Mouse (Mus musculus) limb, embryonic 12.5 days (tissue): ENCODE data around the gene Scrn1. TPM values are rescaled to one million over a fixed set of nuclear protein-coding genes. Genes with fewer than 3 reads are reported as not detected.

ENCODE experiments used
- ATAC-seq: fragments of 200-750 bp; cut with Nextera tagmentation; 2 replicates; pipeline ENCODE4 v1.8.0; 2017; ENCODE audit warnings: low read depth, moderate TSS enrichment; ENCODE audit not compliant: insufficient number of reproducible peaks, insufficient read depth, low FRiP score, low TSS enrichment
- H3K27ac ChIP-seq: fragments of 300-500 bp; sonication (generic); 2 replicates; pipeline ENCODE4 v1.5.1; 2016; ENCODE audit warnings: mild to moderate bottlenecking, moderate library complexity
- H3K27me3 ChIP-seq: fragments of 300-500 bp; sonication (generic); 2 replicates; pipeline ENCODE4 v1.6.1; 2016; ENCODE audit warnings: mild to moderate bottlenecking, moderate library complexity
- H3K36me3 ChIP-seq: fragments of 300-500 bp; sonication (generic); 2 replicates; pipeline ENCODE4 v1.6.1; 2016; ENCODE audit warnings: mild to moderate bottlenecking, moderate library complexity
- H3K4me1 ChIP-seq: fragments of 300-500 bp; sonication (generic); replicated peaks from 2 replicates; pipeline ENCODE4 v1.6.1; 2016
- H3K4me2 ChIP-seq: fragments of 300-500 bp; sonication (generic); 2 replicates; pipeline ENCODE4 v1.6.1; 2016; ENCODE audit warnings: mild to moderate bottlenecking, moderate library complexity
- H3K4me3 ChIP-seq: fragments of 300-500 bp; sonication (generic); replicated peaks from 2 replicates; pipeline ENCODE4 v1.5.1; 2016; ENCODE audit warnings: mild to moderate bottlenecking
- H3K9ac ChIP-seq: fragments of 300-500 bp; sonication (generic); replicated peaks from 2 replicates; pipeline ENCODE4 v1.6.1; 2016; ENCODE audit warnings: mild to moderate bottlenecking, moderate library complexity
- H3K9me3 ChIP-seq: fragments of 300-500 bp; sonication (generic); 2 replicates; pipeline ENCODE4 v1.6.1; 2016; ENCODE audit warnings: mild to moderate bottlenecking, moderate library complexity
- whole genome bisulfite sequencing: fragments of 180-500 bp; shearing (Covaris S2); methylation state at CpG from one replicate; pipeline ENCODE4 v1.1.7; 2016; 5-methylcytosine and 5-hydroxymethylcytosine counted together
- polyA plus RNA-seq: library from polyadenylated mRNA; unstranded; fragments of >200 nt; fragmentation: Nextera tagmentation; extraction: Ambion mirVana; gene quantifications from 2 replicates; pipeline ENCODE4 v1.2.1, GENCODE M21; 2016

The Scrn1 gene
- polyA plus RNA-seq, 1 experiment from 2014 or later: 15.0 TPM

GRCm38 (mm10) chr6:54472846-54473715 lies 93.2 kb downstream of the Scrn1 start:
- Histone ChIP-seq H3K27me3 (no peaks in the 10 kb centered on the region), H3K4me2 (no peak overlapping the region), H3K9me3 (no peaks in the 10 kb centered on the region), H3K36me3 (no peaks in the 10 kb centered on the region), H3K27ac (no peak overlapping the region), H3K9ac (no peak overlapping the region), H3K4me3 (no peak overlapping the region), H3K4me1 (peaks cover 16% of the 10 kb centered on the region)
- no peak for ATAC-seq
- WGBS: 63% methylated on average over 8 of the region's 8 CpGs

GRCm38 (mm10) chr6:54471866-54472265 lies 94.4 kb downstream of the Scrn1 start:
- no peak for ATAC-seq
- 80% methylated on average over 7 of the region's 7 CpGs for WGBS

GRCm38 (mm10) chr6:54467371-54467770 lies 98.9 kb downstream of the Scrn1 start:
- Histone ChIP-seq H3K9me3 (no peaks in the 10 kb centered on the region), H3K9ac (no peak overlapping the region), H3K4me1 (no peaks in the 10 kb centered on the region), H3K36me3 (no peaks in the 10 kb centered on the region), H3K4me3 (no peak overlapping the region), H3K4me2 (no peak overlapping the region), H3K27ac (no peak overlapping the region), H3K27me3 (peaks cover 1% of the 10 kb centered on the region; the same call in 1 of the 2 replicates)
- 89% methylated on average over 3 of the region's 3 CpGs for WGBS
- no peak for ATAC-seq

More at GRCm38 (mm10) chr6:54471866-54472265, 94.4 kb downstream of the Scrn1 start:
- Histone ChIP-seq H3K4me1 (peaks cover 14% of the 10 kb centered on the region), H3K9me3 (no peaks in the 10 kb centered on the region), H3K27me3 (no peaks in the 10 kb centered on the region), H3K9ac (no peak overlapping the region), H3K4me3 (no peak overlapping the region), H3K36me3 (no peaks in the 10 kb centered on the region), H3K27ac (no peak overlapping the region), H3K4me2 (no peak overlapping the region)

DNA sequence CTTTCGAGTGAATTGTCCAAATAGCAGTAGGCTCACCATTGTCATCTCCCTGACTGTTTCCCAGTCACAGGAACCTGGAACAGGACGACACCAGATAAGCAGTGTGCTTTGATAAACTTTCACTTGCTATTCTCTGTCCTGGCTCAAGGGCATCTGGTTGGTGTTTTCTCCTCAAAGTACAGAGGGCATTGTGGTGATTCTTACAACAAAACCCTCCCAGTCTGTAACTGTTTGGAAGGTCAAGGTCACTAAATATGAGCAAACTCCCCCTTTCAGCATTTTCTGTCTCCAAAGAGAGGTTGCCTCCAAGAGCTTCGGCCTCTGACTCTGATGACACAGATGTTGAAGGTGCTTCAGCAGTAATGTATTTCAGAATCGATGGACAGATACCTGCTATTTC lies 101.4 kb downstream of the Scrn1 start:
- Histone ChIP-seq H3K36me3 (no peaks in the 10 kb centered on the region), H3K9ac (no peak overlapping the region), H3K4me3 (no peak overlapping the region), H3K27ac (no peak overlapping the region), H3K4me2 (no peak overlapping the region), H3K27me3 (peaks cover 4% of the 10 kb centered on the region; the same call in 1 of the 2 replicates), H3K4me1 (no peaks in the 10 kb centered on the region), H3K9me3 (no peaks in the 10 kb centered on the region)
- ATAC-seq: no peak
- WGBS: 88% methylated on average over 4 of the region's 4 CpGs

GRCm38 (mm10) chr6:54463701-54464458 lies 102.4 kb downstream of the Scrn1 start:
- Histone ChIP-seq H3K9me3 (no peaks in the 10 kb centered on the region), H3K4me3 (no peak overlapping the region), H3K9ac (no peak overlapping the region), H3K36me3 (no peaks in the 10 kb centered on the region), H3K4me2 (no peak overlapping the region), H3K27me3 (peaks cover 4% of the 10 kb centered on the region; the same call in 1 of the 2 replicates), H3K27ac (no peak overlapping the region), H3K4me1 (no peaks in the 10 kb centered on the region)
- no peak for ATAC-seq
- WGBS: 68% methylated on average over 8 of the region's 8 CpGs

- no peak for ATAC-seq
- Histone ChIP-seq H3K4me2 (no peak overlapping the region), H3K27me3 (peaks cover 4% of the 10 kb centered on the region; the same call in 1 of the 2 replicates), H3K36me3 (no peaks in the 10 kb centered on the region), H3K9me3 (no peaks in the 10 kb centered on the region), H3K9ac (no peak overlapping the region), H3K4me3 (no peak overlapping the region), H3K27ac (no peak overlapping the region), H3K4me1 (no peaks in the 10 kb centered on the region)
- 84% methylated on average over 6 of the region's 6 CpGs for WGBS
Observed at GRCm38 (mm10) chr6:54462766-54463165, 103.5 kb downstream of the Scrn1 start.

DNA sequence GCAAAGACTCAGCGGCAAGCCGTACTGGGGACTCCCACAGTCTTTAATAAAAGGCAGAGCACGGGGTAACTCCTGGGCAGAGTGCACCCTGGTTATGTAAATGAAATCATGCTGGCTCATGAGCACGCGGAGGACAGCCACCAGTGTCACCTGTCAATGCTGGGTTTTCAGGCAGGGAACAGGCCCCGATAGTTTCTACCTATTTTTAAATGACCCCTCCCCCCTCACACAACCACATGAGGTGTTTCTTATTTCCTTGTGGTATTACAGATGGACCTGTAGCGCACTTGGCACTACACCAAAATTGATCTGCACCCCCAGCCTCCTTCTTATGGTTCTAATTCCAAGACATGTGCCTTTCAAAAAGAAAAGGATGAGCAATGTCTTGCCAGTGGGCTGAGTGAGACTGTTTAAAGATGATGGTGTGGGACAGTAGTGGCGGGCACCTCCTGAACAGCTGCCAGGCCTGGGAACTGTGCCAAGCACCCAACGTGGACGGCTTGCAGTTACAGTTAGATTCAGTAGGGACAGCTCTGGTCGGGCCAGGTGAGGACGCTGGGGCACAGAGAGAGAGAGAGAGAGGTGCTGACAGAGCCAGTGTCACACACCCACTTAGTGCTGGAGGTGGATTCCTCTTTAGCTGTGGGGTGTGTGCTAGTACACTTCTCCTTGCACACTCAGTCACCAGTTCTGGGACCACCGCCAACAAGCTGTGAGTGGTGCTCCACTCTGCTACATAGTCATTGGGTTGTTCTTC lies 105.2 kb downstream of the Scrn1 start:
- no peak for ATAC-seq
- no peak overlapping the region for H3K4me3 ChIP-seq
- H3K4me2 ChIP-seq: no peak overlapping the region
- 77% methylated on average over 13 of the region's 13 CpGs for WGBS
- H3K9me3 ChIP-seq: no peaks in the 10 kb centered on the region
- peaks cover 4% of the 10 kb centered on the region; the same call in 1 of the 2 replicates for H3K27me3 ChIP-seq
- no peaks in the 10 kb centered on the region for H3K36me3 ChIP-seq
- no peak overlapping the region for H3K27ac ChIP-seq
- H3K9ac ChIP-seq: no peak overlapping the region
- no peaks in the 10 kb centered on the region for H3K4me1 ChIP-seq

DNA sequence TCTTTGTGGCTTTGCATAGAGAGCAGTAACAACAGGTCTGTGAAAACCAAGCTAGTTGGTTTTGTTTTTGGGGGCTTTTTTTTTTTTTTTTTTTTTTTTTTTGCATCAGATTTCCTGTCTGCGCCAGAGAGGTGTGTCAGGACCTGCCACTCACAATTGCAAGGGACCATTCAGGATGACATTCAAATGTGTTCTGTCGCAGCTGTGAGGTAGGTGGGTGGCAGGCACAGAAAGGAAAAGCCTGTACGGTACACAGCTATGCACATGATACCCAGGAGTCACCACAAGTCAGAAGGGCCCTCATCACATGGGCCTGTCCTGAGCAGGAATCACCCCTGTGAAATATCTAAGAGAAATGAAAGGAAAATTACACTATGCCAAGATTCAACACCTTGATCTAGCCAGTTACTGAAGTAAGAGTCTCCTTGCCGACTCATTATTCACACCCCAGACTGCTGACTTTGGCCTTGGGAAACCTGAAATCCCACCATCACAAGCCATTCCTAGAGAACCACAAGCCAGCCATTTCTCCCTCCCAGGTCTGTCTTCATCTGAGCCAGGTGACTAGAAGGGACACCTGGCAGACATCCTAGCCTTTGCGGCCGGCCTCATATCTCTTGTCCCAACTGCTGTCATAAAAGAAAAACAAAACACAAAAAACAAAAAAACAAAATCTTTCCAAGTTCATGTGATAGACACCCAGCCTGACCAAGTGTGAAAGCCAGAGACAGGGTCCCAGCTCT lies 105.9 kb downstream of the Scrn1 start:
- H3K4me2 ChIP-seq: no peak overlapping the region
- H3K4me1 ChIP-seq: no peaks in the 10 kb centered on the region
- peaks cover 4% of the 10 kb centered on the region; the same call in 1 of the 2 replicates for H3K27me3 ChIP-seq
- no peak for ATAC-seq
- H3K9ac ChIP-seq: no peak overlapping the region
- no peak overlapping the region for H3K4me3 ChIP-seq
- H3K36me3 ChIP-seq: no peaks in the 10 kb centered on the region
- no peak overlapping the region for H3K27ac ChIP-seq
- no peaks in the 10 kb centered on the region for H3K9me3 ChIP-seq
- 80% methylated on average over 6 of the region's 6 CpGs for WGBS

DNA sequence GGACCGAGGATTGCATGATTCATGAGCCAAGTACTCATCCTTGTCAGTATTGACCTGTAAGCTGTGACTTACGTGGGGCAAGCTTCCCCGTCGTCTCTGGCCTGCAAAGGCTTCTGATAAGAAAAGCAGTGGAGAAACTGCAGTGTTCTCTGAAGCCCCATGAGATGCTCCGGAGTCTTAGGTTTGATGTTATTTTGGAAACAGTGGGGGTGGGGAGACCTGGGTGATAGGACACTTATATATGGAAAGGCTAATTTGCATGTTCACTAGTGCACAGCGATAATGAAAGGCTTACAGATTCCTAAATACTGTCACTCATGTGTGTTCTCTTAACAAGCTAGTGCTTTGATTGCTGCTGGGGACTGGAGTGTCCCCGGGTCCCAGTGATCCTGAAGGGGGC lies 106.6 kb downstream of the Scrn1 start:
- H3K27me3 ChIP-seq: peaks cover 4% of the 10 kb centered on the region; the same call in 1 of the 2 replicates
- 76% methylated on average over 7 of the region's 7 CpGs for WGBS
- ATAC-seq: no peak
- no peaks in the 10 kb centered on the region for H3K9me3 ChIP-seq
- no peak overlapping the region for H3K9ac ChIP-seq
- no peaks in the 10 kb centered on the region for H3K36me3 ChIP-seq
- no peaks in the 10 kb centered on the region for H3K4me1 ChIP-seq
- H3K27ac ChIP-seq: no peak overlapping the region
- no peak overlapping the region for H3K4me3 ChIP-seq
- H3K4me2 ChIP-seq: no peak overlapping the region
